Mouse (Mus musculus) CH12.LX (cell line): ENCODE results near the gene Vps26a. TPM values are rescaled to one million over a fixed set of nuclear protein-coding genes. Genes with fewer than 3 reads are reported as not detected.

Source experiments
- DNase-seq: peaks from one replicate; pipeline ENCODE4 v3.0.0-alpha.2; 2013; ENCODE audit errors: extremely low read depth
- H3K27ac ChIP-seq: 2 replicates; pipeline ENCODE4 v1.5.1; 2012; ENCODE audit warnings: low read depth, mild to moderate bottlenecking, control low read depth, moderate library complexity; ENCODE audit not compliant: insufficient read depth
- H3K27me3 ChIP-seq: replicated peaks from 2 replicates; pipeline ENCODE3; 2012; ENCODE audit warnings: inconsistent platforms
- H3K36me3 ChIP-seq, 2 experiments: replicated peaks in 1 of 2; 2 replicates each; pipeline versions ENCODE3 to v1.6.1; 2012; ENCODE audit warnings: inconsistent platforms in 1 of 2, low read length in 1 of 2, mild to moderate bottlenecking in 1 of 2, mixed read lengths in 1 of 2, moderate library complexity in 1 of 2; ENCODE audit not compliant: control insufficient read depth in 1 of 2, insufficient read depth in 1 of 2
- H3K4me1 ChIP-seq, 2 experiments: 2 replicates each; pipeline ENCODE4 v1.6.1; 2012; ENCODE audit warnings: inconsistent platforms in 1 of 2, moderate library complexity in 1 of 2; ENCODE audit not compliant: insufficient read depth in 2 of 2, control insufficient read depth in 1 of 2
- H3K4me2 ChIP-seq: 2 replicates; pipeline ENCODE4 v1.6.1; 2012; ENCODE audit warnings: low read depth, mild to moderate bottlenecking, control low read depth; ENCODE audit not compliant: poor library complexity, insufficient read depth, severe bottlenecking
- H3K4me3 ChIP-seq, 3 experiments: fragments of 150-350 bp in 1 of 3; sonication (generic) in 1 of 3; replicated peaks in 1 of 3; 2 replicates each; pipeline versions ENCODE3 to v1.5.1; 2011 to 2012; ENCODE audit warnings: low read depth in 2 of 3, low read length in 2 of 3, mild to moderate bottlenecking in 2 of 3, moderate library complexity in 2 of 3, control low read depth in 1 of 3, improper control_type of control experiment in 1 of 3, inconsistent platforms in 1 of 3, mixed read lengths in 1 of 3; ENCODE audit not compliant: poor library complexity in 1 of 3
- H3K79me2 ChIP-seq: replicated peaks from 2 replicates; pipeline ENCODE4 v1.6.1; 2012; ENCODE audit warnings: mild to moderate bottlenecking, moderate library complexity; ENCODE audit not compliant: control insufficient read depth, poor library complexity, insufficient read depth, severe bottlenecking; ENCODE audit errors: extremely low read depth
- H3K9ac ChIP-seq: 2 replicates; pipeline ENCODE4 v1.6.1; 2012; ENCODE audit warnings: low read depth, mild to moderate bottlenecking, control low read depth, moderate library complexity; ENCODE audit not compliant: insufficient read depth
- H3K9me3 ChIP-seq: replicated peaks from 2 replicates; pipeline ENCODE3; 2012; ENCODE audit warnings: low read length, inconsistent platforms, mixed read lengths
- CHD2 ChIP-seq: IDR thresholded peaks from 2 replicates; pipeline ENCODE4 v1.6.1; 2011; ENCODE audit warnings: low read length, improper control_type of control experiment
- ETS1 ChIP-seq: conservative IDR thresholded peaks from 2 replicates; pipeline ENCODE4 v1.6.1; 2012; ENCODE audit warnings: low read depth, mild to moderate bottlenecking, inconsistent platforms, low read length, improper control_type of control experiment, moderate library complexity
- IRF4 ChIP-seq: IDR thresholded peaks from 2 replicates; pipeline ENCODE4 v1.6.1; 2014; ENCODE audit warnings: low read depth, mild to moderate bottlenecking, inconsistent platforms, low read length, improper control_type of control experiment
- JUN ChIP-seq: IDR thresholded peaks from 2 replicates; pipeline ENCODE4 v1.6.1; 2011; ENCODE audit warnings: low read depth, mild to moderate bottlenecking, low read length, improper control_type of control experiment, moderate library complexity; ENCODE audit not compliant: insufficient read depth
- MAZ ChIP-seq: IDR thresholded peaks from 2 replicates; pipeline ENCODE4 v1.6.1; 2012; ENCODE audit warnings: low read depth, mild to moderate bottlenecking, inconsistent platforms, low read length, improper control_type of control experiment, moderate library complexity
- MEF2A ChIP-seq: IDR thresholded peaks from 2 replicates; pipeline ENCODE4 v1.6.1; 2014; ENCODE audit warnings: low read depth, mild to moderate bottlenecking, inconsistent platforms, low read length, improper control_type of control experiment, borderline replicate concordance
- MXI1 ChIP-seq: IDR thresholded peaks from 2 replicates; pipeline ENCODE4 v1.6.1; 2011; ENCODE audit warnings: mild to moderate bottlenecking, low read depth, low read length, improper control_type of control experiment
- MYC ChIP-seq: IDR thresholded peaks from 2 replicates; pipeline ENCODE4 v1.6.1; 2011; ENCODE audit warnings: low read depth, mild to moderate bottlenecking, improper control_type of control experiment, low read length
- NELFE ChIP-seq: IDR thresholded peaks from 2 replicates; pipeline ENCODE4 v1.6.1; 2011; ENCODE audit warnings: low read depth, low read length, improper control_type of control experiment
- RAD21 ChIP-seq: IDR thresholded peaks from 2 replicates; pipeline ENCODE4 v1.6.1; 2011; ENCODE audit warnings: low read depth, mild to moderate bottlenecking, low read length, improper control_type of control experiment, moderate library complexity
- RCOR1 ChIP-seq: conservative IDR thresholded peaks from 2 replicates; pipeline ENCODE4 v1.6.1; 2012; ENCODE audit warnings: low read depth, mild to moderate bottlenecking, inconsistent platforms, low read length, improper control_type of control experiment
- UBTF ChIP-seq: IDR thresholded peaks from 2 replicates; pipeline ENCODE4 v1.6.1; 2012; ENCODE audit warnings: low read depth, mild to moderate bottlenecking, inconsistent platforms, low read length, improper control_type of control experiment, moderate library complexity
- ZC3H11A ChIP-seq: IDR thresholded peaks from 2 replicates; pipeline ENCODE4 v1.6.1; 2012; ENCODE audit warnings: low read depth, mild to moderate bottlenecking, inconsistent platforms, low read length, improper control_type of control experiment
- ZMIZ1 ChIP-seq: IDR thresholded peaks from 2 replicates; pipeline ENCODE4 v1.6.1; 2012; ENCODE audit warnings: low read depth, mild to moderate bottlenecking, inconsistent platforms, low read length, improper control_type of control experiment
- ZNF384 ChIP-seq: IDR thresholded peaks from 2 replicates; pipeline ENCODE4 v1.6.1; 2012; ENCODE audit warnings: low read depth, low read length, improper control_type of control experiment, inconsistent platforms
- dilution Hi-C: fragments of 300-500 bp; cut with MboI; formaldehyde crosslinking; loops from 2 replicates; pipeline ENCODE4 v1.14.3; 2020; ENCODE audit warnings: low sequenced_read_pairs; ENCODE audit not compliant: extremely low pct_unique_long_range_greater_than_20kb, extremely low pct_ligation_motif_present
- in situ Hi-C: fragments of 300-500 bp; cut with MboI; formaldehyde crosslinking; loops from 3 replicates; pipeline ENCODE4 v1.14.3; 2019; ENCODE audit warnings: low sequenced_read_pairs, low pct_ligation_motif_present, low pct_unique_long_range_greater_than_20kb, mixed read lengths
- polyA plus RNA-seq: library from polyadenylated mRNA; unstranded; fragments of >175 nt; gene quantifications from 2 replicates; pipeline ENCODE4 v1.2.1, GENCODE M21; 2012; ENCODE audit warnings: low read depth; ENCODE audit not compliant: insufficient read length
- total RNA-seq, 2 experiments: library from RNA; depleted of rRNA; stranded (reverse); fragments of 300-350 nt in 1 of 2; fragments of >200 nt in 1 of 2; gene quantifications; 2 replicates each; pipeline ENCODE4 v1.2.3; 2012 to 2014

Gene Vps26a
- total and polyA plus RNA-seq, 3 experiments, result 14.2 to 33.5 (median 32.5) TPM

- no peaks in the 10 kb centered on the region for H3K9me3 ChIP-seq
- peaks cover 79% of the 10 kb centered on the region for H3K27me3 ChIP-seq
- no peak overlapping the region for H3K9ac ChIP-seq
- no peaks in the 10 kb centered on the region for H3K36me3 ChIP-seq
- no peak overlapping the region for H3K4me2 ChIP-seq
- no peak for TF ChIP-seq IRF4
- TF ChIP-seq UBTF, result no peak
- no peak for TF ChIP-seq JUN
- TF ChIP-seq RCOR1, result no peak
- TF ChIP-seq MEF2A, result no peak
- TF ChIP-seq MYC, result no peak
- TF ChIP-seq ZC3H11A, result no peak
- no peak for TF ChIP-seq MXI1
- no peak for TF ChIP-seq CHD2
- no peak for TF ChIP-seq ZNF384
- TF ChIP-seq RAD21, result no peak
- no peak for TF ChIP-seq ETS1
- no peak for TF ChIP-seq NELFE
- no peak for TF ChIP-seq MAZ
- no peak overlapping the region for H3K27ac ChIP-seq
- H3K4me3 ChIP-seq, result no peak overlapping the region
- H3K79me2 ChIP-seq, result no peaks in the 10 kb centered on the region
- peaks cover 0 to 5% of the 10 kb centered on the region in 2 experiments; a peak in 2 of 4 replicates for H3K4me1 ChIP-seq
- dilution Hi-C loops (no loop called here), in situ Hi-C loops (no loop called here)
- DNase-seq, result no peak
Observed at GRCm38 (mm10) chr10:62413606-62413982, 73.0 kb downstream of the Vps26a start.

- H3K4me3 ChIP-seq, result no peak overlapping the region
- H3K4me1 ChIP-seq, result peaks cover 0 to 5% of the 10 kb centered on the region in 2 experiments; a peak in 2 of 4 replicates
- no peaks in the 10 kb centered on the region for H3K36me3 ChIP-seq
- TF ChIP-seq ZMIZ1, result no peak
- TF ChIP-seq UBTF, result no peak
- no peak for TF ChIP-seq IRF4
- TF ChIP-seq MYC, result no peak
- no peak for TF ChIP-seq MEF2A
- TF ChIP-seq, all 38 proteins: peak for 0
- no peak overlapping the region for H3K9ac ChIP-seq
- no peak for DNase-seq
- in situ Hi-C loops, result no loop called here
- peaks cover 78% of the 10 kb centered on the region for H3K27me3 ChIP-seq
- no peak overlapping the region for H3K4me2 ChIP-seq
- no peak overlapping the region for H3K27ac ChIP-seq
- no peaks in the 10 kb centered on the region for H3K79me2 ChIP-seq
- no peaks in the 10 kb centered on the region for H3K9me3 ChIP-seq
- dilution Hi-C loops, result no loop called here
Observed at GRCm38 (mm10) chr10:62412906-62413605, 73.5 kb downstream of the Vps26a start.
